ENCODE assay signal across 21 mouse cellular contexts in the genomic region with DNA sequence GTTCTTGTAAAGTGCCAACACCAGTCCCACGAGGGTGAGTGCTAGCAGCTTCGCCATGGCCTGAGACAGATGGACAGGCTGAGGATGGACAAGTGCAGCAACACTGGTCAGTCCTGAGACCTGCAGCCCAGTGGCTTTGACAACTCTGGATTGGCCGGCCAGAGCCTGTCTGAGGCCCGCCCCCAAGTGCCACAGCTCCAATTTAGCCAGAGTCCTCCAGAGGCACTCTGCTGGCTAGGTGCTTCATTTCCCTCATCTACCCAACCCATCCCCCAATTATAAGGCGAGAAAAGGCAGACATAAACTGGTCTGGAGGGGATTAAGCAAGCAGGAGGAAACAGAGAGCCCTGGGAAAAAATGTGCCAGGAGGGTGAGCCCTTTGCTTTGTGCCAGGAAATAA. TPM values are rescaled to one million over a fixed set of nuclear protein-coding genes. Genes with fewer than 3 reads are reported as not detected.
DNase-seq lines count a peak whose midpoint lies in the region; ATAC-seq and TF ChIP-seq lines count a peak whose summit lies in the region.
"Had no signal": no experiment of that assay in that cellular context is flagged by ENCODE, and none has a peak within 500 bp of the region (broad histone marks: within the 10 kb centered on the region; RNA-seq: fewer than 3 reads in every experiment).

A gene (minus strand): TSS at position 254 of the 400 bp plus-strand sequence.

- H3K9ac ChIP-seq in liver, adult 2 months (ENCODE audit: low read depth, low read length), result peak within 1 kb of the TSS; percentile 80
- no peak within 1 kb of the TSS; the same call in 1 of the 2 replicates for H3K9ac ChIP-seq in liver, embryonic 16.5 days (ENCODE audit: low read depth, low read length)
- H3K9ac ChIP-seq: forebrain, embryonic 12.5 days; heart, embryonic 15.5 days; neural tube, embryonic 15.5 days; stomach, embryonic 15.5 days had no signal

- H3K27me3 ChIP-seq in liver, adult 2 months (ENCODE audit: control insufficient read depth, insufficient read depth, low read length), result no peaks in the 10 kb centered on the region
- no peaks in the 10 kb centered on the region for H3K27me3 ChIP-seq in liver, embryonic 16.5 days (ENCODE audit: control insufficient read depth, insufficient read depth, low read depth, low read length)
- H3K27me3 ChIP-seq: forebrain, embryonic 12.5 days; heart, embryonic 15.5 days; neural tube, embryonic 15.5 days; stomach, embryonic 15.5 days had no signal

- H3K27ac ChIP-seq in liver, adult 2 months (replicated peaks; ENCODE audit: insufficient read depth, low read depth, low read length), result peak within 1 kb of the TSS; percentile 98
- 0 out of 2 replicates have a peak within 1 kb of the TSS, but pooled peaks have one; percentile 14 for H3K27ac ChIP-seq in brown adipose tissue, adult 24 weeks (replicated peaks; ENCODE audit: low read depth, low read length)
- no peak within 1 kb of the TSS; the same call in 1 of the 2 replicates for H3K27ac ChIP-seq in liver, embryonic 16.5 days (ENCODE audit: low read length)
- H3K27ac ChIP-seq: forebrain, embryonic 12.5 days; heart, embryonic 15.5 days; neural tube, embryonic 15.5 days; stomach, embryonic 15.5 days had no signal

- H3K79me2 ChIP-seq in liver, adult 2 months (ENCODE audit: control insufficient read depth, insufficient read depth, low read length), result peaks cover 10% of the 10 kb centered on the region; the same call in 1 of the 2 replicates

- 17% methylated on average over 5 of the region's 5 CpGs for WGBS in liver, adult 2 months
- 45% methylated on average over 5 of the region's 5 CpGs for WGBS in liver, embryonic 16.5 days (ENCODE audit: insufficient replicate concordance)

- intact Hi-C loops in gastrocnemius, postnatal 36 days (cut with DNase I), result no loop called here

- H3K4me2 ChIP-seq in liver, embryonic 16.5 days (ENCODE audit: low read depth, low read length), result 0 out of 2 replicates have a peak within 1 kb of the TSS, but pooled peaks have one; percentile 8
- H3K4me2 ChIP-seq: forebrain, embryonic 12.5 days; heart, embryonic 15.5 days; neural tube, embryonic 15.5 days; stomach, embryonic 15.5 days had no signal

- no peaks in the 10 kb centered on the region for H3K9me3 ChIP-seq in liver, embryonic 16.5 days (replicated peaks; ENCODE audit: control insufficient read depth, low read length)
- H3K9me3 ChIP-seq: forebrain, embryonic 12.5 days; heart, embryonic 15.5 days; neural tube, embryonic 15.5 days; stomach, embryonic 15.5 days had no signal

- H3K4me1 ChIP-seq in liver, adult 2 months (ENCODE audit: control insufficient read depth, insufficient read depth, low read length), result peaks cover 17% of the 10 kb centered on the region
- H3K4me1 ChIP-seq in brown adipose tissue, adult 24 weeks (ENCODE audit: control insufficient read depth, insufficient read depth, insufficient read length, low read length), result peaks cover 2% of the 10 kb centered on the region; the same call in 1 of the 2 replicates
- H3K4me1 ChIP-seq in liver, embryonic 16.5 days (ENCODE audit: control insufficient read depth, low read depth, low read length), result no peaks in the 10 kb centered on the region; the same call in 1 of the 2 replicates
- H3K4me1 ChIP-seq: neural tube, embryonic 15.5 days; stomach, embryonic 15.5 days had no signal

- peaks cover 10% of the 10 kb centered on the region for H3K36me3 ChIP-seq in liver, adult 2 months (ENCODE audit: control insufficient read depth, insufficient read depth, low read length)
- no peaks in the 10 kb centered on the region for H3K36me3 ChIP-seq in liver, embryonic 16.5 days (ENCODE audit: control insufficient read depth, insufficient read depth)
- H3K36me3 ChIP-seq: forebrain, embryonic 12.5 days; heart, embryonic 15.5 days; neural tube, embryonic 15.5 days; stomach, embryonic 15.5 days had no signal

- TF ChIP-seq POLR2A in liver, adult 2 months (IDR thresholded peaks at IDR 0.05; ENCODE audit: extremely low read depth, insufficient read depth, low read length), result peak; percentile 93

- DNase-seq in adrenal gland, postnatal 14 days, result peak; percentile 49
- DNase-seq in adrenal gland, adult (ENCODE audit: inconsistent age in 2 of 2, low spot score in 1 of 2), result no peak
- peak; percentile 86 for DNase-seq in liver, adult 2 months (ENCODE audit: extremely low read depth, low read depth, low spot score)
- no peak for DNase-seq in liver
- DNase-seq in layer of hippocampus, adult 9-11 months, result no peak
- DNase-seq in gastrocnemius, postnatal 36 days, result no peak
- DNase-seq: cerebellum, adult 18-20 months; kidney, postnatal 10 days; right cerebral cortex, adult 18-20 months had no signal

- H3K4me3 ChIP-seq in liver, adult 2 months (ENCODE audit: insufficient read depth, low read depth, low read length), result peak within 1 kb of the TSS; percentile 71
- H3K4me3 ChIP-seq in brown adipose tissue, adult 24 weeks (ENCODE audit: insufficient read depth, low read depth, low read length), result 0 out of 2 replicates have a peak within 1 kb of the TSS, but pooled peaks have one; percentile 22
- H3K4me3 ChIP-seq in liver, embryonic 16.5 days (ENCODE audit: low read depth, low read length), result no peak within 1 kb of the TSS
- H3K4me3 ChIP-seq: forebrain, embryonic 12.5 days; heart, embryonic 15.5 days; neural tube, embryonic 15.5 days; stomach, embryonic 15.5 days had no signal

- no peak for TF ChIP-seq CTCF in liver, adult 2 months (IDR thresholded peaks at IDR 0.05; ENCODE audit: low read depth, low read length)

- no peak for ATAC-seq in liver, embryonic 16.5 days (ENCODE audit: low read depth)
- ATAC-seq: activated CD4-positive, CD25-positive, alpha-beta regulatory T cell, adult 4 months had no signal

RNA-seq across cellular contexts. Expression of the gene that starts here (rescaled TPM):
- total RNA-seq in adrenal gland, postnatal 14 days (2021), result 6.8 and 95.2 TPM in 2 replicates
- 1,847 and 2,396 TPM in 2 replicates for total RNA-seq in liver, adult 2 months (2014; rRNA removed)
- 549 and 587 TPM in 2 replicates for polyA plus RNA-seq in liver, adult 2 months (2012; rRNA removed)
- polyA plus RNA-seq in brown adipose tissue, adult 24 weeks (2012; ENCODE audit: insufficient read depth, insufficient read length, missing spikeins), result 32.6 and 103 TPM in 2 replicates
- polyA plus RNA-seq in liver, embryonic 16.5 days (2015; fragmentation: Nextera tagmentation; extraction: Ambion mirVana), result 15.5 and 19.2 TPM in 2 replicates
- under 1 TPM in 1 of 2 experiments, not detected in 1; 0.42 TPM for total RNA-seq in gastrocnemius, postnatal 36 days (2021)
- total RNA-seq: granulocyte monocyte progenitor cell, adult 5-6 weeks; layer of hippocampus, postnatal 25 days; left cerebral cortex, postnatal 36 days had no signal
- polyA plus RNA-seq: activated CD4-positive, CD25-positive, alpha-beta regulatory T cell, adult 4 months; heart, embryonic 15.5 days; intestine, embryonic 14.5 days; neural tube, embryonic 15.5 days; thymus, postnatal 0 days had no signal

Comparison
In these comparisons a context has a peak if more than half of its experiments do, and no peak if none do; other contexts are left out.
1. DNase-seq: peak in adrenal gland, postnatal 14 days (single experiment) and liver, adult 2 months (single experiment); none in adrenal gland, adult (0 of 2), liver (single experiment), layer of hippocampus, adult 9-11 months (single experiment) and gastrocnemius, postnatal 36 days (0 of 2).